Mouse (Mus musculus) heart, adult 2 months (tissue): Measurements from ENCODE around the gene Madcam1.

Source experiments
- CTCF ChIP-seq: fragments of 200-600 bp; IDR thresholded peaks from 2 replicates; pipeline ENCODE4 v1.8.1; 2022; ENCODE audit warnings: antibody characterized with exemption, mild to moderate bottlenecking, moderate library complexity
- EP300 ChIP-seq: fragments of 200-500 bp; IDR thresholded peaks from 2 replicates; pipeline ENCODE4 v1.6.1; 2011; ENCODE audit warnings: low read depth, low read length, control low read depth; ENCODE audit not compliant: insufficient read depth
- POLR2A ChIP-seq: fragments of 200-500 bp; IDR thresholded peaks from 2 replicates; pipeline ENCODE4 v1.6.1; 2011; ENCODE audit warnings: mild to moderate bottlenecking, low read depth, low read length, control low read depth; ENCODE audit not compliant: insufficient read depth

DNA sequence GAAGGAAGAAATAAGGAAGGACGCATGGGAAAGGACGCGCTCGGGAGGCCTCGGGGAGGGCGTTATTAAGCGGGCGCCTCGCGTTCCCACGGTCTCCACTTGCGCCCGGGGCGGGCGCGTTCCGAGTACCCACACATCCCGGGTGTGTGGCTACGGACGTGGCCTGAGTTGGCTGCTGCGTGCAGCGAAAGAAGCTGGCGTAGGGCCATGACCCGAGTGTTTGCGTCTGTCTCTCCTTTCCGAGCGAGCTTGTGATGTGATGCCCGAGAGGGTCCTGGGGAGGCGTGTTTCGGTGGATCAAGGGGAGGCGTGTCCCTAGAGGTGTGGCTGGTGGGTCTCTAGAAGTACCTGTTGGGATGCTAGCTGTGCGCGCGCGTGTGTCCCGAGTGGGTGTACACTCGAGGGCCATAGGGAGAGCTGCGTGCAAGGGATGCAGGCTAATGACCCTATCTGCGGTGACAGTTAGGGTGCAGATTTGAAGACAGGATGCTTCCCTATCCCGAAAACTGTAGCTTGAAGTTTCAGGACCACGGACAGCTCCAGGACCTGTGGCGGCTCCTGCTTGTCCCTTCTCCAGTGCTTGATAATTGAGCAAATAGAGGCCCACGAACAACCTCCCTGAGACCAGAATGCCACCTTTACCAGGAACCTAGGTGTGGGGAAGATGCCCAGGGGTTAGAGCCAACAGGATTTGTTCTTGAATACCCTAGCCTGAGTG is 53.4 kb downstream of the Madcam1 start:
- TF ChIP-seq CTCF, result no peak
- no peak for TF ChIP-seq POLR2A
- TF ChIP-seq EP300, result no peak
